Mouse (Mus musculus) mesoderm, embryonic 11.5 days (tissue): ENCODE measurements around the gene Gm10491.

Experiments
- DNase-seq: peaks from one replicate; pipeline ENCODE4 v3.0.0-alpha.2; 2012; ENCODE audit warnings: low read depth, low spot score

Gm10491 gene

GRCm38 (mm10) chrX:7879819-7880218, 27.8 kb downstream of the Gm10491 start:
- DNase-seq: peak; percentile 81

DNA sequence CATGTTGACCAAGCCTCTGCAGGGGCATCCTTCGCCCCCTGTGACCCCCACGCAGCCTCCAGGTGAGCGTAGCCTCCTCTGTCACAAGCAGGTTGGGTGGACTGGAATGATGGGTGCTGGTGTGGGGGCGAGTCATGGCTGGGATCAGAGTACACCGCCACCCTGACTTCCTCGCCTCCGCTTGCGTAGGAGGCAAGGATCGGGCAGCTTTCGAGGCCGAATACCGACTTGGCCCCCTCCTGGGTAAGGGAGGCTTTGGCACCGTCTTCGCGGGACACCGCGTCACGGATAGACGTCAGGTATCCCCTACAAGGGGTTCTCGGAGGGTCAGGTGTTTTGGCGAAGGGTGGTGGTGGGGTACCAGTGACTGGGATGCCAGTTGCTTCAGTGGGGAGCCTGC, 29.1 kb downstream of the Gm10491 start:
- no peak for DNase-seq

- DNase-seq: peak; percentile 82
These were observed 29.6 kb downstream of the Gm10491 start, which contains the start of gene Pim2 for GRCm38 (mm10) chrX:7878007-7878419. Gene Pim2 (plus strand): TSS chrX:7878262.

GRCm38 (mm10) chrX:7869826-7870225, 37.8 kb downstream of the Gm10491 start:
- no peak for DNase-seq

- DNase-seq: no peak
These were observed 39.1 kb downstream of the Gm10491 start for GRCm38 (mm10) chrX:7868506-7868905.

DNA sequence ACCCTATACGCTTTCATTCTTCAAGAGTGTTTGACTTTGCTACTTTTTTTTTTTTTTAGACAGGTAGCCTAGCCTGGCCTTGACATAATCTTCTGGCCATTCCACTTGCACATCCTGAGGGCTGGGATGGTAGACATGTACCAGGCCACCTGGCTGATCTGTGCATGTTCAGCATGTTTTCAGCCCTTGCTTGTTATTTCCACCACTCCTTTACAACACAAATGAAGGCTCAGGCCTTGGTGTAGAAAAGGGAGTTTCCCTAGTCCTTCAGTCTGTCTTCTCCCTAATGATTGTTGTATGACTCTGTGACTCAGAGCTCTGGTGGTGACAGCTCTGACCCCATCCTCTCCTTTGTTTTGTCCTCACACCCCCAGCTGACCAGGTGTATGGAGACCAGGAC, 40.5 kb downstream of the Gm10491 start:
- DNase-seq: no peak

DNA sequence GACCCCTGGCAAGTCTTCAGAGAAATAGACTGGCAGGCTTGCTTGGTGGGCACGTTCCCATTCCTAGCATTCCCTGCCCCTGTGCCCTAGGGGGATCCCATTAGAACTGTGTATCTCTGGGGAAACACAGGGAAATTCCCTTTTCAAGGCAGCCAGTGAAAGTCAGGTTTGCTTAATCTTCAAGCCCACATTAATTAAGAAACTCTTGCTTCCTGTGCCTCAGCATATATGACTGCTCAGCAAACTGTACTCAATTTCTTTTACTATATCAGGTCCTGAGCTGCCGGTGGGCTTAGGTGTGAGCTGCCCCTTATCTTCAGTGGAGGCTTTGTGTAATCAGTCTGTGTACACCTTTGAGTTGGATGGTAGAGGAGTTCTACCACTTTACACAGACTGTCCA, 41.8 kb downstream of the Gm10491 start:
- no peak for DNase-seq

- DNase-seq: no peak
These were observed 42.3 kb downstream of the Gm10491 start for GRCm38 (mm10) chrX:7865343-7865742.

GRCm38 (mm10) chrX:7864551-7864950, 43.1 kb downstream of the Gm10491 start:
- DNase-seq: no peak

- no peak for DNase-seq
These were observed 44.5 kb downstream of the Gm10491 start for GRCm38 (mm10) chrX:7863181-7863580.

GRCm38 (mm10) chrX:7859191-7859753, 48.4 kb downstream of the Gm10491 start:
- no peak for DNase-seq
